Mouse (Mus musculus): Measurements from ENCODE around the gene Syce2. TPM values are rescaled to one million over a fixed set of nuclear protein-coding genes. Genes with fewer than 3 reads are reported as not detected.

Syce2 gene
- total and polyA plus RNA-seq, 3 experiments = 0.54 TPM; not detected in 2

GRCm38 (mm10) chr8:84889141-84889540, 17.2 kb downstream of the Syce2 start:
- dilution Hi-C loops (cut with MboI; ENCODE audit: extremely low pct_ligation_motif_present, extremely low pct_unique_long_range_greater_than_20kb, low sequenced_read_pairs) (no loop called here), in situ Hi-C loops (cut with MboI; ENCODE audit: low pct_ligation_motif_present, low pct_unique_long_range_greater_than_20kb, low sequenced_read_pairs) (loop anchor here (5.0 kb wide), 1 partner anchor 42 kb away; the partner anchor contains the start of gene Calr)
- peaks cover 16 to 62% of the 10 kb centered on the region in 2 experiments for H3K36me3 ChIP-seq (replicated peaks in 1 of 2; ENCODE audit: control insufficient read depth in 1 of 2, insufficient read depth in 1 of 2, low read length in 1 of 2)
- TF ChIP-seq IRF4 (IDR thresholded peaks at IDR 0.05; ENCODE audit: low read depth, low read length) = no peak
- no peak for TF ChIP-seq PAX5 (IDR thresholded peaks at IDR 0.05; ENCODE audit: low read length)
- TF ChIP-seq UBTF (IDR thresholded peaks at IDR 0.05; ENCODE audit: low read depth, low read length) = no peak
- TF ChIP-seq ZKSCAN1 (IDR thresholded peaks at IDR 0.05; ENCODE audit: borderline replicate concordance, low read depth, low read length) = no peak
- no peak overlapping the region for H3K27ac ChIP-seq (ENCODE audit: insufficient read depth, low read depth)
- DNase-seq (ENCODE audit: extremely low read depth) = no peak
- H3K4me1 ChIP-seq (ENCODE audit: control insufficient read depth in 1 of 2, insufficient read depth in 2 of 2) = peaks cover 7 to 17% of the 10 kb centered on the region in 2 experiments; a peak in 3 of 4 replicates
- H3K9ac ChIP-seq (ENCODE audit: insufficient read depth, low read depth) = no peak overlapping the region
- no peaks in the 10 kb centered on the region for H3K9me3 ChIP-seq (replicated peaks; ENCODE audit: low read length)
- no peaks in the 10 kb centered on the region for H3K79me2 ChIP-seq (replicated peaks; ENCODE audit: control insufficient read depth, extremely low read depth, insufficient read depth, poor library complexity, severe bottlenecking)
- no peaks in the 10 kb centered on the region for H3K27me3 ChIP-seq (replicated peaks)
- H3K4me2 ChIP-seq (ENCODE audit: insufficient read depth, low read depth, poor library complexity, severe bottlenecking) = no peak overlapping the region
- no peak overlapping the region for H3K4me3 ChIP-seq (replicated peaks in 1 of 3; ENCODE audit: low read depth in 2 of 3, low read length in 2 of 3, poor library complexity in 1 of 3)

- DNase-seq (ENCODE audit: extremely low read depth) = no peak
- peak overlapping the region; percentile 82 for H3K9ac ChIP-seq (ENCODE audit: insufficient read depth, low read depth)
- H3K36me3 ChIP-seq (replicated peaks in 1 of 2; ENCODE audit: control insufficient read depth in 1 of 2, insufficient read depth in 1 of 2, low read length in 1 of 2) = peaks cover 8 to 32% of the 10 kb centered on the region in 2 experiments
- no peaks in the 10 kb centered on the region for H3K27me3 ChIP-seq (replicated peaks)
- H3K79me2 ChIP-seq (replicated peaks; ENCODE audit: control insufficient read depth, extremely low read depth, insufficient read depth, poor library complexity, severe bottlenecking) = no peaks in the 10 kb centered on the region
- no peak overlapping the region for H3K27ac ChIP-seq (ENCODE audit: insufficient read depth, low read depth)
- H3K4me3 ChIP-seq (replicated peaks in 1 of 3; ENCODE audit: low read depth in 2 of 3, low read length in 2 of 3, poor library complexity in 1 of 3) = peak overlapping the region; percentile 74 to 86 (median 74)
- dilution Hi-C loops (cut with MboI; ENCODE audit: extremely low pct_ligation_motif_present, extremely low pct_unique_long_range_greater_than_20kb, low sequenced_read_pairs) = no loop called here
- H3K9me3 ChIP-seq (replicated peaks; ENCODE audit: low read length) = no peaks in the 10 kb centered on the region
- TF ChIP-seq ELF1 (IDR thresholded peaks at IDR 0.05; ENCODE audit: low read depth, low read length) = no peak
- no peak for TF ChIP-seq JUND (conservative IDR thresholded peaks at IDR 0.05; ENCODE audit: low read depth, low read length)
- TF ChIP-seq MEF2A (IDR thresholded peaks at IDR 0.05; ENCODE audit: borderline replicate concordance, low read depth, low read length) = 0 out of 2 replicates have a peak, but pooled peaks have one; percentile 35
- TF ChIP-seq ZMIZ1 (IDR thresholded peaks at IDR 0.05; ENCODE audit: low read depth, low read length) = peak; percentile 84; the same call in 1 of the 2 replicates
- no peak for TF ChIP-seq ZKSCAN1 (IDR thresholded peaks at IDR 0.05; ENCODE audit: borderline replicate concordance, low read depth, low read length)
- TF ChIP-seq MXI1 (IDR thresholded peaks at IDR 0.05; ENCODE audit: low read depth, low read length) = peak; percentile 72; the same call in 1 of the 2 replicates
- TF ChIP-seq CHD2 (IDR thresholded peaks at IDR 0.05; ENCODE audit: low read length) = peak; percentile 28; the same call in 1 of the 2 replicates
- no peak for TF ChIP-seq RCOR1 (conservative IDR thresholded peaks at IDR 0.05; ENCODE audit: low read depth, low read length)
- TF ChIP-seq MYC (IDR thresholded peaks at IDR 0.05; ENCODE audit: low read depth, low read length) = 0 out of 2 replicates have a peak, but pooled peaks have one; percentile 40
- peaks cover 7 to 22% of the 10 kb centered on the region in 2 experiments; a peak in 3 of 4 replicates for H3K4me1 ChIP-seq (ENCODE audit: control insufficient read depth in 1 of 2, insufficient read depth in 2 of 2)
- H3K4me2 ChIP-seq (ENCODE audit: insufficient read depth, low read depth, poor library complexity, severe bottlenecking) = peak overlapping the region; percentile 94
- in situ Hi-C loops (cut with MboI; ENCODE audit: low pct_ligation_motif_present, low pct_unique_long_range_greater_than_20kb, low sequenced_read_pairs) = no loop called here
These were observed 21.2 kb downstream of the Syce2 start for GRCm38 (mm10) chr8:84892993-84893708.

All from CH12.LX (cell line).